Mouse (Mus musculus): Measurements from ENCODE around the gene Tma16.

DNA sequence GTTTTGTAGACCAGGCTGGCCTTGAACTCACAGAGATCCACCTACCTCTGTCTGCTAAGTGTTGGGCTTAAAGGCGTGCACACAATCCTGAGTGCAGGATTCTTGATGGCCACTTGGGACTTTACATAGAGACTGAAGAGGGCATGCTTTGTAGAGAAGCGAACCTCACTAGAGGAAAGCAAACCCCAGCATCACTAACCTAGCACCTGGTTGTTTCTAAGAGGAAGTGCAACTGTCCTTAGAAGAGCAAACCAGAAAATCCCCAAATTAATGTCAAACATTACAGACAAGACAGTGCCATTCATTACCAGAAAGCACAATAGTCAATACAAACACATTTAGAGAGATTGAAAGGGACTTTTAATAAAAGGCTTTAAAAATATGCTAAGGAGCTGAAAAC lies 17.1 kb upstream of the Tma16 start:
- TF ChIP-seq CTCF (IDR thresholded peaks at IDR 0.05; ENCODE audit: insufficient read depth, low read depth, low read length) = no peak
- TF ChIP-seq POLR2A (IDR thresholded peaks at IDR 0.05; ENCODE audit: insufficient read depth, low read depth, low read length) = no peak
